Mouse (Mus musculus): ENCODE data around the gene Tmc8.
"Not testable (repeated sequence)": the region's sequence is repeated elsewhere in the genome, so short reads cannot be mapped to it uniquely, and the experiment has no call there.

Gene Tmc8

DNA sequence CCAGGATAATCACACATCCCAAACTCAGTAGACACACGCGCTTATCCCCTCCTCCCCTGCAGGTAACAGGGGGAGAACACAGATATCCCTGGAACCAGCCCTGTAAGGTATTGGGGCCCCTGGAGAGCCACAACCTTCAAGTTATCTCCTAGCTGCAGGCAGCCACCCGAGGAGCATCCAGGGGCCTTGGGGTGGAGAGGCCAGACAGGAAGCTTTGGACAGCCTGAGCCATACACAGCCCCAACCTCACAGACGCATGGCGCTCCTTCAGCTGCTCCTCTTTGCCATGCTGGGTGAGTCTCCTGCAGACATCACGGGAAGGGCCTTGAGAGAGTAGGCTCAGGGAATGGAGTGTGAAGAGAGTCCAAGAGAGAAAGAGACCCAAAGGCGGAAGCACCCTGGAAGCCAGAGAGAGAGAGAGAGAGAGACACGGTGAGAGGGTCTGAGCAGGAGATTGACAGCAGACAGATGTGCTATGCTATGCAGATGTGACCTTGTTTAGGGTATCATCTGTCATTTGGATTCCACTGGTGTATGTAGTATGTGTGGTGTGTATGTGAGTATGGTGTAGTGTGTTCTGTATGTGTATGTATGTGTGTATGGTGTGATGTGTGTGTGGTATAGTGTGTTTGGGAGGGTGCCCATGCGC, 15.8 kb downstream of the Tmc8 start, which contains the start of gene 6030468B19Rik:
Gene 6030468B19Rik (plus strand): TSS at position 150 of the 649 bp plus-strand sequence.
- no peak for DNase-seq

DNA sequence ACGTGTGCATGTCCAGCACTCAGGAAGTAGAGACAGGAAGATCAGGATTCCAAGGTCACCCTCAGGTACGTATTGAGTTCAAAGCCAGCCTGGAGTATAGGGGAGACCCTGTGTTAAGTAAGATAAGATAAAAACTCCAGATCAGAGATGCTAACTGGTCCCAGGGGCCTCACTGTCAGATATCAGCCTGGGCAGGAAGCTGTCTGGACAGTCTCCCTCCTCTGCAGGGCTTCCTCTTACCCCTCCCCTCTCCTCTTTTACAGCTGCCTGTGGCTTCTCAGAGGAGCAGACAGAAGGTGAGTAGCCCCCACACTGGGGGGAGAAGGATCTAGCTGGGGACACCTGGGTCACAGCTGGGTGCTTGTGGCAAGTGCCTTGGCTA, 16.3 kb downstream of the Tmc8 start:
- DNase-seq = no peak

DNA sequence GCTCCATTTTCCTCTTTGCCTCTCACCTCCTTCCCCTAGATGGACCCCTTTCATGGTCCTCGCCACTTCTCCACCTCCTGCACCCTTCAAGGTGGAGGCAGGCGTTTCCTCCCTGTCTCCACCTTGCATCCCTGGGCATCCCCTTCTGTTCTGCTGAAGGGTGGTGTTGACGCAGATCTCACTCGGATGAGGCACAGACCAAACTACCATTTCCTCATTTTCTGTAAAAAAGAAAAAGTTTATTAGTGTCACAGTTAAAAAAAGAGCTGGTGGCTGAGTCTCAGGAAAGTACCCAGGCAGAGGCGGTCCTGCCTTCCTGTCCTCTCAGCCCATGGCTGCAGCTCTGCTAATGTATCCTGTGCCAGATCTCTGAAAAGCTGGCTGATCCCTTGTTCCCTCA, 17.3 kb downstream of the Tmc8 start:
- DNase-seq = no peak

DNA sequence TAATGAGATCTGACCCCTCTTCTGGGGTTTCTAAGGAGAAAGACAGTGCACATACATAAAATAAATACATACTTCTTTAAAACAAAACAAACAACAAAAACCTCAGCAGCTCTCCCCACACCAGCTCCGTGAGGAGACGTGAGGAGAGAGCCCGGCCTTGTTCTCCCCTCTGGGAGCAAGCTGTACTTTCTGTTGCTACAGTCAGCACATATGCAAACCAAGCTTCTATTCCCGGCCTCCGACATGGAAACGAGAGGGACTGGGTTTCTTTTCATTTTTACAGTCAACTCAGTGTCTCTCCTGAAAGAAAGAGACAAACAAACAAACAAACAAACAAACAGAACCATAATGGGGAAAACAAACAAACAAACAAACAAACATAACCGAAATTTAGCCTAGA, 18.2 kb downstream of the Tmc8 start:
- DNase-seq = no peak

DNA sequence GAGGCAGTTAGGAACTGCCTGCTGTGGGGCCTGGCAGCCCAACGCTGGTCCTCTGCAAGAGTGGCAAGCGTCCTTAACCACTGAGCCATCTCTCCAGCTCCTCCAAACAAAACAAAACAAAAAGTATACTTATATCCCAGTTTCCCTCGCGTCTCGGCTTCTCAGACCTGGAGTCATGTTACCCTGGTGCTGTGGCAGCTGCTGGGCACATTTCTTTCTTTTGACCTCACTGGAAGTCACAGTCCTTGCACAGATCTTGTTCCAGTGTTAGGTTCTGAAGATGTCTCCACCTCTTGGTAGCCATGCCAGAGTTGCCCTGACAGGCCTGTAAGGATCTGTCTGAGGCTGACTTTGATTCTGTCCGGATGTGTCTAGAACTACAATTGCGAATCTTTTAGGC, 19.8 kb downstream of the Tmc8 start:
- DNase-seq = no peak

DNA sequence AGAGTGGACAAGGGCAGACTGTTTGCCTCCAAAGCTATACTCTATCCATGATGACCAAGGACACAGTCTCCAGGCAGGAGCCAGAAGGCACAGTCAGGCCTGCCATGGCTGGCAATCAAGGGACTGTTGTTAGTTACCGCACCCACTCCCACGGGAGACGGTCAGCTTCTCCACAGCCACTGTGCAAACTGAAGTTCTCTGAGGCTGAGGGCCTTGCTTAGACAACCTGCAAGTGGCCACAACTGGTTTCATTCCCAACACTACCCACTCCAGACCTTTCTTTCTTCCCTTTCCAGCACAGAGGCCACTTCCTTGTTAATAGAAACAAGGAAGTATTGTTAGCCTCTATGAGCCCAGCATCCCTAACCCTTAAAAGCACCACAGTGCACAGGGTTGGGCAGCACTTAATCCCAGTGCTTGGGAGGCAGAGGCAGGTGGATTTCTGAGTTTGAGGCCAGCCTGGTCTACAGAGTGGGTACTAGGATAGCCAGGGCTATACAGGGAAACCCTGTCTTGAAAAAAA, 21.4 kb downstream of the Tmc8 start:
- DNase-seq = no peak

DNA sequence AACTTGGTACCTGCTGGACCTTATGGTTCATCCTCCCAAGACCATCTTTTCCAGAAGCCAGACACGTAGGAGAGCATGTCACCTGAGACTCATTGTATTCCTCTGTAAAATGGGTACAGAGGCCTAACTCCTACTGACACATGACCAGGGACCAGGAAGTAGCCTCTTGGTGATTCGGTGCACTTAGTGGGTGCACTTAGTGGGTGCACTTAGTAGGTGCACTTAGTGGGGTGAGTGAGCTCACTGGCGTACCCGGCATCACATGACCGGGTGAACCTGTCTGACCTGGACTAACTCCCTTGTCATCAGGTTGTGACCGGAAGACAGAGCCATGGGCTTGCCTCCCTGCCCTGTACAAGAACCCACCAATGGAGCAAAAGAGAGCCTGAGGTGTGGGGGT, 24.9 kb downstream of the Tmc8 start:
- DNase-seq = no peak

DNA sequence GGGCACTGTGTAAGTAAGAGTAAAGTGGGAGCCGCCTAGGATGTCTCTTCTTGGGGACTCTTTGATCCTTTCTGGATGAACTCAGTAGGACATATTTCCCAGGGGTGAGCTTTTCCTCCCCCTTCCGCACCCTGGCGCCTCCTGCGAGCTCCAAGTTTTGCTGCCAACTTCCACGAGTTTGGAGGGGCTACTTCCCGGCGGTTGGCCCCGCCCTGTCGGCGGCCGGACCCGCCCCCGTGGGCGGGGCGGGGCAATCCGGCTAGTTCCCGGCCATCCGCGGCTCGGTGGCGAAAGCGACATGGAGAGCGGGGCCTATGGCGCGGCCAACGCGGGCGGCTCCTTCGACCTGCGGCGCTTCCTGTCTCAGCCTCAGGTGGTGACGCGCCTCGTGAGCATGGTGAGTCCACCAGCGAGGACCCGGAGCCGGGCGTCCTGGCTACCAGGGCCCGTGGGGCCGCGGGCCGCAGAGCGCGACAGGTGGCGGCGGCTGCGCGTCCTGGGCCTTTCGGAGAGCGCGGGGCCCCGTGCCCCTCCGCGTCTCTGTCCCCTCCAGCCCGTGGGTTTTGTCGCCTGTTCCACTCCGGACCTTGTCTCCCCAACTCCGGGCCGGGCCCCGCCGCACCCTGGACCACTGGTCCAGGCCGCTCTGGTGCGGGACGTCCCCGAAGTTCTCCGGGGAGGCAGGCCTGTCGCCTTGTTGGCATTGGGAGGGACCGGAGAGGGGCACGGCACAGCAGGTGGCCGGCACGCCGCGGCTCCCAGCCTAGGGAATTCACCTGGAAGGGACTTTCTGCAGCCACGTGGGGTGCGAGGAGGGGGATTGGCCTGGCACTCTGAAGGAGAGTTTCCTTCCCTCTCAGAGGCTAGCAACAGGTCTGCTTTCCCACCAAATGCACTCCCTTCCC, 27.8 kb downstream of the Tmc8 start, which contains the start of the genes Gm20708 and Syngr2:
Gene Gm20708 (plus strand): TSS at position 262 of the 905 bp plus-strand sequence.
Gene Syngr2 (plus strand): TSS at position 262 of the 905 bp plus-strand sequence.
- DNase-seq = no peak

DNA sequence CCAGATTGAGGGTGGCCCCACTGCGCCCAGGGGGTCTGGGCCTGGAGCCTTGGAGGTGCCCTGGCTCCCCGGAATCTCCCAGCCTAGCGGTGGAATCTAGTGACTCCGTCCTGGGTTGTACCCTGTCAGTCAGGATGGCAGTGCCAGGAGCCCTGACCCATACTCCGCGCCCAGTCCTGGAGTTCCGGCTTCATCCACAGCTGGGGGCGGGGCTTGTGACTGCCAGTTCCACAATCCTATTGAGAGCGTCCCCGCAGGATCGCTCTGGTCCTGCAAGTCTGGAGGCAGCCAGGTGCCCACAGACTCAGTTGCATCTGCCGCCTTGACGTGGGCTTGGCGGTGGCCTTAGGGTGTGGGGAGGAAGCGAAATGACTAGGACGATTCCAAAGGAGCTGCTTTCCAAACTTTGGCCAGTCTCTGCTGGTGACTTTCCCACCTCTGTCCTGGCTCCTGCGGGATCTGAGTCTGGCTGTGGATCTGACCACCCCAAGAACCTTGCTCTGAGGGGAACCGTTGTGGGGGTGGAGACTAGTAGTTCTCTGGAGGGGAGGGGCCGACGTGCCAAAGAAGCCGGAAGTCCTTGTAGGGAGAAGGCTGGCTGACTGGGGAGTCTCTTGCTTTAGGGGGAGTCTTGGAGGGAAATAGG, 28.6 kb downstream of the Tmc8 start:
- peak; percentile 68 for DNase-seq

DNA sequence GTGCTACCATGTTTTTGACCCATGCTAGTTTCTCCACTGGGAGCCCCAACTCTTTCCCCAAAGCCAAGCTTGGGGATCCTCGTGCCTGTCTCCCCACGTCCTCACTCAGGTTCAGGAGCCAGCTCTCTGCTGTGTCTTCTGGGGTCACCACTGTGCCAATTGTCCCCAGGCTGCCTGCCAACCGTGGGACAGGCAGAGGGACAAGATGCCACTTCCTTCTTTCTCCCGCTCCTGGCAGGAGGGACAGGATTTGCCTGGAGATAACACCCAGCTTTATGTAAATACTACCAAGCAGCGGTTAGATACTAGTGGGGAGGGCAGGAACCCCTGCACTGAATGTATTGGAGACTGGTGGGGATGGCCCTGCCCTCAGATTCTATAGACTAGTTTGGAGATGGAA, 32.0 kb downstream of the Tmc8 start:
- no peak for DNase-seq

DNA sequence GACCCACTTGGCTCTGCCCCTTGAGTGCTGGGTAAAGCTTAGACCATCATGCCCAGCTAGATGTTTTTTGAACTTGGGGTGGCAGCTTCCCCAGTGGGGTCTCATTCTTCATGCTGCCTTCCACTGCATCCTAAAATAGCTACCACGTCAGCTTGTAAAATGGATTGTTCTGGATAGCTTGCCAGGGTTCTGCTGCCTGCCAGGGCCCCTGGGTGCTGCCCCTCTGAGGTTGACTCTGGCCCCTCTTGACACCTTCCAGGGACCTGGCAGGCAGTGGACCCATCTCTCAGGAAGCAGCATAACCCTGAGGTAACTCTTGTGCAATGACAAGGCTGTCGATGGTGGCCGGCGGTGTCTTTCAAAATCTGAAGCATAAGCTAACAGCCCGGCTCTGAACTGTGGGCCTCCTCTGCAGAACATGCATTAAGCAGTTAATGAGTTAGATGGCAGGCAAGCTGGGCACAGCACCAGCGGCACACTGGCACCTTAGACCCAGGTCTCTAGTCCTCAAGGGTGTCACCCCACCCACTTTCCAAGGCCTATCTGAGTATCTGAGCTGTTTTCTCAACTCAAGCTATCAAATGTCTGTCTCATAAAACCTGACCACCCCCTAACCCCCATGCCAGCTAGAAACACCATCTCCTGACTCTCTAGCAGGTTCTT, 33.0 kb downstream of the Tmc8 start:
- no peak for DNase-seq

DNA sequence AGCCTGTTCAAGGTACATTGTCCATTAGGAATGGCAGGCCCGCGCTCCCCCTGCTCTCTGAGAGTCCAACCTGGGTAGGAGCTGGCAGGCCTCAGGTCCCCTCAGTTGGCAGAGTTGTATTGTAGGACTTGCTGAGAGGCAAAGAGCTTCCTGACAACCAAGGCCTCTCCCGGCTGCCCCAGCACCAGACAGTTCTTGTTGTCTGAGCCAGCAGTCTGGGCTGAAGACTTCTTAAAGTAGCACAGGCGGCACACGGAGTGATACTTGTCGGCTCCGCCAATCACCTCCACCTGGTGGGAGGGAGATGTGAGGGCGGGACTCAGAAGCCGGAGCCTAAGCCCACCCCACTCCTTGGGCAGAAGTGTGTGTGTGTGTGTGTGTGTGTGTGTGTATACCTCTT, 34.0 kb downstream of the Tmc8 start:
- DNase-seq = not testable (repeated sequence)

DNA sequence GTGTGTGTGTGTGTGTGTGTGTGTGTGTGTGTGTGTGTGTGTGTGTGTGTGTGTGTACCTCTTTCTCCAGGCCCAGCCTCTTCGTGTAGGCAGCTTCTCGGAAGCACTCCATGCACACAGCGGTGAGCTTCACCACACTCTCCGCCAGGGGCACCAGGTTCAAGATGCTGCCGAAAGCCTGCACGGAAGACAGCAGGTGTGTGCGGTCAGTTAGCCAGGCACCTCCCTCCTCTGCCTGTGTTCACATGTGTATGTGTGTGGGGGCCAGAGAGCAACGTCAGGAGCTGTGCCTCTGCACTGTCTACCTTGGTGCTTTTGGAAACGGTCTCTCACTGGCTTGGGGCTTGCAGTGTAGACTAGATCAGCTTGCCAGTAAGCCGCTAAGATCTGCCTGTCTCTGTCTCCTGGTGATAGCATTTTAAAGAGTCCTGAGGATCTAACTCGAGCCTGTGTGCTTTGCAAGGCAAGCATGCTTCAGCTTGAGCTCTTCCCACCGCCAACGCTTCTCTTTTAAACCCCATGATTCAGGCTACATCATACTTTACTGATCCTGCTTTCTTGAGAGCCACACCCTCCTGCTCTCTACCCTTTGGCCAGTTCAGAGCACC, 34.6 kb downstream of the Tmc8 start:
- DNase-seq = no peak

DNA sequence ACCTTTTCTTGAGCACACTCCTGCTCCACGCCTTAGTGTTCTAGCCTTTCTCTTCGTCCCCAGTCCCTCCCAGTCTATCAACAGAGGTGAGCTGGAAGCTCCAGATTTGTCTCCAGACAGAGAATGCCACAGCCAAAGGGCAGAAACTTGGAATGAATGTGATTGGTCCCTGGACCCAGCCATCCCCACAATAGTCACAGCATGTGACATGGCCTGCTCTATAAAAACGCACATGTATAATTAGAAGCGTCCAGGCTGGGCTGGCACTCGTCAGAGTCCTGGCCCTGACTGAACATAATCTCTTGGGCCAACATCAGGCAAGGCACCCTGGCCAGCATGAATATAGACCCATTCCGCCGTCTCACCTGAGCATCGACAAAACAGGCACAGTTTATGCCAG, 37.2 kb downstream of the Tmc8 start:
- DNase-seq = no peak

DNA sequence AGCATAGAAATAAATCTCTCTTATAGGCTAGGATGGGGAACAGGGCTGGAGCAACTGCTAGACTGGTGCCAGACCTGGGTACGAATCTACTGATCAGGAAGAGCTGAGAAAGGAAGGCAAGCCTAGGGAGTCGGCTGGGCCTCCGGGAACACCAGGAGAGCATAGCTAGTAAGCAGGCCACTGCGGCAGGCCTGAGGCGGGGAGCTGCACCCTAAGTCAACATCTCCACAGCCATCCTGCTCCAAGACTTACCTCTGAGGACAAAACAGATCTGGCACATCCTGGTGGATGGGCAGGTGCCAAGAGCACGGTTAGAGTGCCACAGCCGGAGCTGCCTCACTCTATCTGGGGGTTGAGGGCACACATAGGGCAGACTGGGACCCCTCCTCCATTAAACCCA, 38.3 kb downstream of the Tmc8 start:
- no peak for DNase-seq

DNA sequence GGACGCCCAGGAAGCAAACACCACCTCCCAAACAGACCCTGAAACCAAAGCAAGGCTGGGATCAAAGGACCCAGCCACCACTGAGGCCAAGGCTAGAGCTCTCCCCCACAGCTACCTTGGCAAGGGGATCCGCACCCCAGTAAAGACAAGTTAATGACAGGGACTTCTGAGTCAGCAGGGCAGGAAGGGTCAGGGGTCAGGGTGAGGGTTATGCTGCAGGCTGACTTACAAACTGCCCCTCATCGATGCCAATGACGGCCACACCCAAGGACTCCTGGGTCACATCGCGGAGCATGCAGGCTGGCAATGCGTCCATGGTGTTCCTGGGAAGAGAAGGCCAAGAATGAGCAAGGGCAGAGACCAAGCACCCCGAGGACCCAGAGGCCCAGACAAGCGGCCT, 40.0 kb downstream of the Tmc8 start:
- DNase-seq = no peak

DNA sequence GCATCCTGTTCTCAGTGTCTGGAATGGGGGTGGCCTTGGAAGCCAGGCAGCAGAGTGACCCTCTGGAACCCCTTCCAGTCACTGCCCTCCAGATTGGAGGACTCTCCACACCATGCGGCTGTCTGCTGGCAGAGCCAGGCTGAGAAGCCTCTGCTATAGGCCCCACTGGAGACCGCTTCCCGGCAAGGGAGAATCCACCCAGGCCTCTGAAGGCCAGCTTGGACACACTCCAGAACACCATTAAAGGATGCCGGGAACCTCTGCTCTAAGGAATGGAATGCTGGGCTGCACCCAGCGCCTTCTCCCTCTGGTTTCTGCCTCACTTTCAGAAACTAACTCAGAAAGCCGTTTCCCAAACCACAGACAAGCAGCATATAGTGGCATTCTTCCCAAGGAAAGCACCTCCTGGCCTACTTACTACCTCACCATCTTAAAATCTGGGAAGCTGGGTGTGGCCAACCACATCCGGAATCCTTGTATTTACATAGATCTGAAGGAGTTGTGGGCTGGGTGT, 40.9 kb downstream of the Tmc8 start:
- no peak for DNase-seq

DNA sequence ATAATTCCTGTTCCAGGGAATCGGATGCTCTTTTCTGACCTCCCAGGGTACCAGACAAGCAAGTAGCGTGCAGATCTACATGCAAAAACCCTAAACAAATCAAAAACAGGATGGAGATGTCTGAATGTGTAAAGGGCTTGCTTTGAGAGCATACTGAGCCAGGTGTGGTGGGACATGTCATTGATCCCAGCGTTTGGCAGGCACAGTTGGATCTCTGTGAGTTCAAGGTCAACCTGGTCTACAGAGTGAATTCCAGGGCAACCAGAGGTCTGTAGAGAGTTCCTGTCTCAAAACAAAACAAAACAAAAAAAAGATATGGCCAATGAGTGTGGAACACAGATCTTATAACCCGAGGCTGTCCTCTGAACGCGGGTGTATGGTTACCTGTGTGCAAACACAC, 41.5 kb downstream of the Tmc8 start:
- no peak for DNase-seq

DNA sequence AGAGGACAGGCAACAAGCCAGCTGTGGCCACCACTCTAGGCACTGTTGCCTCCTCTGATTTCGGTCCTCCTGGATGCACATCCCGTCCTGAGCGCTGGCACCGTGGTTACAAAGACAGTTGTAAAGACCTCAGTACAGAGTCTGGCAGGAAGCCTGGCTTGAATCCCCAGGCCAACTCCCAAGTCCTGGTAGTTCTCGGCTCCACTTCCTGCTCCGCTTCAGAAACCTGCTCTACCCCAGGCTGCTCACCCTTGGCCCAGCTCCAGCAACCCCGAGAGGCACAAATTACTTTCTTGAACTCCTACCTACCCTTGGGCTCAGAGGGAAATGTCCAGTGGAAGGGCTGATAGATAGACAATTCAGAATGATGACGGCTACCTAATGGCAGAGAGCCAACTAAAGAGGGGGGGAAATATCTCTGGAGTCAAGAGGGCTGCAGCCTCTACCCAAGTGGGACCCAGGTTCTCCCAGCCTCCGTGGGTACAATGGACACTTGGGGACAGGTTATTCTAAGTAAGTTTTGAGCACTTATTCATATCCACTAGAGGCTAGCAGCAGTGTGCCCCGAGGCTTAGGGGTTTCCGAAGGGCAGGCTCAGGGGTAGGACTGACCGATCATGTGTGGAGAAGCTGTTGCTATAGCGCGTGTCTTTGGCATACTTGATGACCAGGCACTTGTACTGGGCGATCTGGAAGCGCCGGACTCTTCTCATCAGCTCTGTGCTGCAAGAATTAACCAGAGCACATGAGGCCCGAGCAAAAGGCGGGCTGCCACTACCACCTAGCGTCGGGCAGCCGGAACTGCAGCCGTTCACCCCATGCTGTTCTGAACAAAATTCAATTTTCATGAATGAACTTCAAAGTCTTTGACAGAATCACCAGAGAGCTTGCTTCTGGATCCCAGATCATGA, 42.4 kb downstream of the Tmc8 start:
- DNase-seq = peak; percentile 80

DNA sequence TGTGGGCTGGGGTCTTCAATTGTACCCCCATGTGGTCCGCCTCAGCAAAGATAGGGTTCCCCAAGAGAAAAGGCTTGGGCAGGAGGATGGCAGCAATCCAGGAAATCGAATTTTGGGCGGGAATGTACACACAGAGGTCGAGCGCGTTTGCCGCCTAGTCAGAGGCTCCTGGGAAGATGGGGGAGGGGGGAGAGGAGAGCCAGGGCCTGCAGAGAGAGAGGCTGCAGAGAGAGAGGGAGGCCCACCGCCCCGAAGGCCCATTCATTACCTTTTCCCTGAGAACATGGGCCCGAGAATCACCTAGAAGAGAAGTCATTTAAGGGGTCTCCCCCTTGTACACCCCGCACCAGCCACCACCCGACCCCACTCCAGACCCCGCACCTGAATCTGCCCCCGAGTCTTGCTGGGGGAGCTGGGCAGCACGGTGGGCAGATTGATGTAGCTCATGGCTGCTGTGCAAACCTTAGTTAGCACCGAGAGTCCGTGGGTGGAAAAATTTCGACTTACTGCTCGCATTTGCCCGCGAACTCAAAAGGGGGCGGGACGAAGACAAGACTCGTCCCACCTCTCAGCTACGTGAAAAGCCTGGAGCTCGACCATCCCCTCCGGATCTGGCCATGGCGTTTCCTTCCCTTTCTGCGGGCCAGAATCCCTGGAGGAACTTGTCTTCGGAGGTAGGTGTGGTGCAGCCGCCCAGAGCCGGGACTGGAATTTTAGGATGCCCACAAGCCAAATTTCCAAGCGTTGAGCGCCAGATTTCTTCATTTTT, 43.6 kb downstream of the Tmc8 start, which contains the start of the genes Afmid and Tk1:
Gene Afmid (plus strand): TSS at position 592 of the 769 bp plus-strand sequence.
Gene Tk1 (minus strand): TSS at position 760 of the 769 bp plus-strand sequence.
- peak; percentile 58 for DNase-seq
